Mouse (Mus musculus) heart, adult 2 months (tissue): ENCODE results near the gene Spocd1.
A peak's percentile ranks its signal among the peaks of the same experiment; 100 is the strongest.

Experiments
- CTCF ChIP-seq: fragments of 200-600 bp; IDR thresholded peaks from 2 replicates; pipeline ENCODE4 v1.8.1; 2022; ENCODE audit warnings: antibody characterized with exemption, mild to moderate bottlenecking, moderate library complexity
- POLR2A ChIP-seq: fragments of 200-500 bp; IDR thresholded peaks from 2 replicates; pipeline ENCODE4 v1.6.1; 2011; ENCODE audit warnings: mild to moderate bottlenecking, low read depth, low read length, control low read depth; ENCODE audit not compliant: insufficient read depth

- peak; percentile 72 for TF ChIP-seq CTCF
- TF ChIP-seq POLR2A, result no peak
Observed at GRCm38 (mm10) chr4:129983764-129984420, 54.8 kb downstream of the Spocd1 start.
